Mouse (Mus musculus): ENCODE results near the gene Bmt2. TPM values are rescaled to one million over a fixed set of nuclear protein-coding genes. Genes with fewer than 3 reads are reported as not detected.

Bmt2 gene
- polyA plus RNA-seq, 2 experiments, result 12.5 to 18.6 TPM

DNA sequence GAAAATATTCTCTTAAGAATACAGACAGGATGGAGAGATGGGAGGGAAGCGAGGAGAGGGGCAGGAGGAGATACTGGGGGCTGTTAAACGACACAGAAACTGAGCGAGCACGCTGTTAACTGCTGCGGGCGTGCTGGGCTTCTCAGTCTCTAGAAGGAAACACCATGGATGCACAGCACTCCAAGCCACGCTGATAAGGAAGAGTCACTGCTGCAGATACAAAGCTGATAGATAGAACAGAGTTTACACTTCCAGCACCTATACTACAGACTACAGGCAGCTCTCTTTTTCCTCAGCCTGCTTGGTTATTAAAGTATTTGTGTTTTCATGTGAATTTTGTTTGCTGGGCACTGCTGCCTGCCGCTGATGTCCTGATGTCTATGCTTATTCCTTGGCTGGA is 91.6 kb downstream of the Bmt2 start:
- WGBS, result 60% methylated on average over 8 of the region's 8 CpGs
- Histone ChIP-seq H3K4me1 (ENCODE audit: control insufficient read depth, insufficient read depth, low read length) (no peaks in the 10 kb centered on the region), H3K4me3 (replicated peaks; ENCODE audit: low read length) (no peak overlapping the region), H3K36me3 (ENCODE audit: control insufficient read depth, insufficient read depth, low read length) (peaks cover 33% of the 10 kb centered on the region), H3K27ac (replicated peaks; ENCODE audit: low read depth, low read length) (no peak overlapping the region), H3K4me2 (replicated peaks; ENCODE audit: low read depth, low read length, severe bottlenecking) (no peak overlapping the region), H3K9ac (ENCODE audit: low read depth, low read length, severe bottlenecking) (no peak overlapping the region), H3K9me3 (ENCODE audit: control insufficient read depth, low read length) (no peaks in the 10 kb centered on the region), H3K27me3 (ENCODE audit: control insufficient read depth, insufficient read depth, low read length) (no peaks in the 10 kb centered on the region)
- no peak for ATAC-seq (ENCODE audit: low FRiP score, low read depth)
- TF ChIP-seq POLR2A (IDR thresholded peaks at IDR 0.05; ENCODE audit: borderline replicate concordance, extremely low read depth, insufficient read depth, insufficient read length), result no peak
- DNase-seq (ENCODE audit: low spot score), result no peak

- Histone ChIP-seq H3K4me1 (ENCODE audit: control insufficient read depth, insufficient read depth, low read length) (no peaks in the 10 kb centered on the region), H3K9me3 (ENCODE audit: control insufficient read depth, low read length) (no peaks in the 10 kb centered on the region), H3K4me3 (replicated peaks; ENCODE audit: low read length) (no peak overlapping the region), H3K9ac (ENCODE audit: low read depth, low read length, severe bottlenecking) (no peak overlapping the region), H3K36me3 (ENCODE audit: control insufficient read depth, insufficient read depth, low read length) (peaks cover 36% of the 10 kb centered on the region), H3K4me2 (replicated peaks; ENCODE audit: low read depth, low read length, severe bottlenecking) (no peak overlapping the region), H3K27me3 (ENCODE audit: control insufficient read depth, insufficient read depth, low read length) (no peaks in the 10 kb centered on the region), H3K27ac (replicated peaks; ENCODE audit: low read depth, low read length) (no peak overlapping the region)
- no peak for ATAC-seq (ENCODE audit: low FRiP score, low read depth)
- DNase-seq (ENCODE audit: low spot score), result no peak
- TF ChIP-seq POLR2A (IDR thresholded peaks at IDR 0.05; ENCODE audit: borderline replicate concordance, extremely low read depth, insufficient read depth, insufficient read length), result no peak
- 80% methylated on average over 6 of the region's 6 CpGs for WGBS
These were observed 93.0 kb downstream of the Bmt2 start for GRCm38 (mm10) chr6:13584788-13585187.

DNA sequence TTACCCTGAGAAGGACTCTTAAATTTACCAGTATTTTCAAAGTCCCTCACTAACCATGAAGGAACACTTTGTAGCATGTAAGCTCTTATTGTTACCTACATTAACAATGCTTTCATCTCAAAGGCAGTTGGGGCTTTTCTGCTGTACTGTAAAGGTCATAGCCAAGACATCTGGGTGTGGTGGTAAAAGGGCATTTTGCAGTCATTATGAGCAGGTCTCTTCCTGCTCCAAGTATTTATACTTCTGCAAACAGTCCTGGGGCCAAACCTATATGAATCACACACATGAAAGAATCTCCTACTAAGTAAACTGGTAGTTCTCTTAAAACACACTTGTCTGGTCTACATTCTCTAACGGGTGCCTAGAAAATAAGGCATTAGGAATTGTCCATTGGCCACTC is 95.7 kb downstream of the Bmt2 start:
- Histone ChIP-seq H3K4me1 (ENCODE audit: control insufficient read depth, insufficient read depth, low read length) (no peaks in the 10 kb centered on the region), H3K27ac (replicated peaks; ENCODE audit: low read depth, low read length) (no peak overlapping the region), H3K9me3 (ENCODE audit: control insufficient read depth, low read length) (no peaks in the 10 kb centered on the region), H3K4me3 (replicated peaks; ENCODE audit: low read length) (no peak overlapping the region), H3K36me3 (ENCODE audit: control insufficient read depth, insufficient read depth, low read length) (peaks cover 29% of the 10 kb centered on the region), H3K4me2 (replicated peaks; ENCODE audit: low read depth, low read length, severe bottlenecking) (no peak overlapping the region), H3K27me3 (ENCODE audit: control insufficient read depth, insufficient read depth, low read length) (no peaks in the 10 kb centered on the region), H3K9ac (ENCODE audit: low read depth, low read length, severe bottlenecking) (no peak overlapping the region)
- DNase-seq (ENCODE audit: low spot score) (no peak), ATAC-seq (ENCODE audit: low FRiP score, low read depth) (no peak)
- no peak for TF ChIP-seq POLR2A (IDR thresholded peaks at IDR 0.05; ENCODE audit: borderline replicate concordance, extremely low read depth, insufficient read depth, insufficient read length)
- 92% methylated on average over 1 of the region's 1 CpGs for WGBS

Other genes with a start within 250 kb of the Bmt2 start
- gene Tmem168, start 69.9 kb downstream of the Bmt2 start, polyA plus RNA-seq (2012; rRNA removed), result 17.6 and 17.9 TPM in 2 replicates
- gene Tmem168, start 69.9 kb downstream of the Bmt2 start, polyA plus RNA-seq (2014; fragmentation: Nextera tagmentation; extraction: Ambion mirVana), result 44.6 and 46.1 TPM in 2 replicates
- gene Gpr85, start 162.0 kb upstream of the Bmt2 start, polyA plus RNA-seq (2012; rRNA removed), result 3.9 and 5.0 TPM in 2 replicates
- gene Gpr85, start 162.0 kb upstream of the Bmt2 start, polyA plus RNA-seq (2014; fragmentation: Nextera tagmentation; extraction: Ambion mirVana), result 6.5 and 6.9 TPM in 2 replicates
- 71.5 and 99.4 TPM in 2 replicates for gene 2610001J05Rik, start 193.6 kb upstream of the Bmt2 start, polyA plus RNA-seq (2012; rRNA removed)
- 95.2 and 103 TPM in 2 replicates for gene 2610001J05Rik, start 193.6 kb upstream of the Bmt2 start, polyA plus RNA-seq (2014; fragmentation: Nextera tagmentation; extraction: Ambion mirVana)